Mouse (Mus musculus): Measurements from ENCODE around the gene Frmd8. TPM values are rescaled to one million over a fixed set of nuclear protein-coding genes. Genes with fewer than 3 reads are reported as not detected.

The Frmd8 gene
- total RNA-seq, 1 experiment = 35.7 TPM

GRCm38 (mm10) chr19:5822834-5823205, 52.3 kb downstream of the Frmd8 start:
- no peaks in the 10 kb centered on the region for H3K9me3 ChIP-seq (ENCODE audit: control insufficient read depth, insufficient read depth, low read depth, low read length)
- DNase-seq (ENCODE audit: low read depth, low spot score) = no peak
- no peak overlapping the region for H3K9ac ChIP-seq (ENCODE audit: insufficient read depth, low read depth, low read length, poor library complexity, severe bottlenecking)
- no peak overlapping the region for H3K27ac ChIP-seq (ENCODE audit: insufficient read depth, low read depth, low read length, poor library complexity, severe bottlenecking)
- peaks cover 4% of the 10 kb centered on the region; the same call in 1 of the 2 replicates for H3K36me3 ChIP-seq (ENCODE audit: control insufficient read depth, insufficient read depth, low read length, poor library complexity, severe bottlenecking)
- H3K4me3 ChIP-seq (ENCODE audit: insufficient read depth in 1 of 2, low read depth in 1 of 2, low read length in 2 of 2, poor library complexity in 1 of 2, severe bottlenecking in 1 of 2) = no peak overlapping the region
- in situ Hi-C loops (cut with MboI; ENCODE audit: low sequenced_read_pairs in 2 of 2, unreplicated experiment in 2 of 2) = no loop called here
- TF ChIP-seq ZC3H11A (IDR thresholded peaks at IDR 0.05; ENCODE audit: borderline replicate concordance, low read depth, low read length) (no peak), CHD2 (IDR thresholded peaks at IDR 0.05; ENCODE audit: low read depth, low read length) (no peak), MAFK (IDR thresholded peaks at IDR 0.05; ENCODE audit: insufficient read depth, low read depth, low read length) (no peak), HCFC1 (IDR thresholded peaks at IDR 0.05; ENCODE audit: borderline replicate concordance, insufficient read depth, low read length) (no peak), ZNF384 (IDR thresholded peaks at IDR 0.05; ENCODE audit: low read depth, low read length) (no peak)
- peaks cover 16 to 34% of the 10 kb centered on the region in 2 experiments for H3K4me1 ChIP-seq (ENCODE audit: control insufficient read depth in 2 of 2, insufficient read depth in 2 of 2, low read length in 2 of 2, poor library complexity in 1 of 2)

- TF ChIP-seq ZC3H11A (IDR thresholded peaks at IDR 0.05; ENCODE audit: borderline replicate concordance, low read depth, low read length) (no peak), ZNF384 (IDR thresholded peaks at IDR 0.05; ENCODE audit: low read depth, low read length) (no peak), MAFK (IDR thresholded peaks at IDR 0.05; ENCODE audit: insufficient read depth, low read depth, low read length) (no peak), HCFC1 (IDR thresholded peaks at IDR 0.05; ENCODE audit: borderline replicate concordance, insufficient read depth, low read length) (no peak), CHD2 (IDR thresholded peaks at IDR 0.05; ENCODE audit: low read depth, low read length) (no peak)
- Histone ChIP-seq H3K36me3 (ENCODE audit: control insufficient read depth, insufficient read depth, low read length, poor library complexity, severe bottlenecking) (peaks cover 4% of the 10 kb centered on the region; the same call in 1 of the 2 replicates), H3K4me3 (ENCODE audit: insufficient read depth in 1 of 2, low read depth in 1 of 2, low read length in 2 of 2, poor library complexity in 1 of 2, severe bottlenecking in 1 of 2) (no peak overlapping the region), H3K27ac (ENCODE audit: insufficient read depth, low read depth, low read length, poor library complexity, severe bottlenecking) (no peak overlapping the region), H3K9ac (ENCODE audit: insufficient read depth, low read depth, low read length, poor library complexity, severe bottlenecking) (no peak overlapping the region), H3K4me1 (ENCODE audit: control insufficient read depth in 2 of 2, insufficient read depth in 2 of 2, low read length in 2 of 2, poor library complexity in 1 of 2) (peaks cover 16 to 36% of the 10 kb centered on the region in 2 experiments), H3K9me3 (ENCODE audit: control insufficient read depth, insufficient read depth, low read depth, low read length) (no peaks in the 10 kb centered on the region)
- DNase-seq (ENCODE audit: low read depth, low spot score) = no peak
- in situ Hi-C loops (cut with MboI; ENCODE audit: low sequenced_read_pairs in 2 of 2, unreplicated experiment in 2 of 2) = no loop called here
These were observed 52.8 kb downstream of the Frmd8 start for GRCm38 (mm10) chr19:5822174-5822833.

GRCm38 (mm10) chr19:5821847-5822173, 53.3 kb downstream of the Frmd8 start:
- Histone ChIP-seq H3K36me3 (ENCODE audit: control insufficient read depth, insufficient read depth, low read length, poor library complexity, severe bottlenecking) (peaks cover 4% of the 10 kb centered on the region; the same call in 1 of the 2 replicates), H3K4me1 (ENCODE audit: control insufficient read depth in 2 of 2, insufficient read depth in 2 of 2, low read length in 2 of 2, poor library complexity in 1 of 2) (peaks cover 18 to 38% of the 10 kb centered on the region in 2 experiments), H3K27ac (ENCODE audit: insufficient read depth, low read depth, low read length, poor library complexity, severe bottlenecking) (no peak overlapping the region), H3K4me3 (ENCODE audit: insufficient read depth in 1 of 2, low read depth in 1 of 2, low read length in 2 of 2, poor library complexity in 1 of 2, severe bottlenecking in 1 of 2) (no peak overlapping the region), H3K9me3 (ENCODE audit: control insufficient read depth, insufficient read depth, low read depth, low read length) (no peaks in the 10 kb centered on the region), H3K9ac (ENCODE audit: insufficient read depth, low read depth, low read length, poor library complexity, severe bottlenecking) (no peak overlapping the region)
- TF ChIP-seq HCFC1 (IDR thresholded peaks at IDR 0.05; ENCODE audit: borderline replicate concordance, insufficient read depth, low read length) (no peak), CHD2 (IDR thresholded peaks at IDR 0.05; ENCODE audit: low read depth, low read length) (no peak), ZNF384 (IDR thresholded peaks at IDR 0.05; ENCODE audit: low read depth, low read length) (no peak), ZC3H11A (IDR thresholded peaks at IDR 0.05; ENCODE audit: borderline replicate concordance, low read depth, low read length) (no peak), MAFK (IDR thresholded peaks at IDR 0.05; ENCODE audit: insufficient read depth, low read depth, low read length) (no peak)
- no peak for DNase-seq (ENCODE audit: low read depth, low spot score)
- in situ Hi-C loops (cut with MboI; ENCODE audit: low sequenced_read_pairs in 2 of 2, unreplicated experiment in 2 of 2) = no loop called here

- DNase-seq (ENCODE audit: low read depth, low spot score) = no peak
- no peaks in the 10 kb centered on the region for H3K9me3 ChIP-seq (ENCODE audit: control insufficient read depth, insufficient read depth, low read depth, low read length)
- no peak for TF ChIP-seq HCFC1 (IDR thresholded peaks at IDR 0.05; ENCODE audit: borderline replicate concordance, insufficient read depth, low read length)
- TF ChIP-seq ZNF384 (IDR thresholded peaks at IDR 0.05; ENCODE audit: low read depth, low read length) = no peak
- no peak overlapping the region for H3K4me3 ChIP-seq (ENCODE audit: insufficient read depth in 1 of 2, low read depth in 1 of 2, low read length in 2 of 2, poor library complexity in 1 of 2, severe bottlenecking in 1 of 2)
- H3K27ac ChIP-seq (ENCODE audit: insufficient read depth, low read depth, low read length, poor library complexity, severe bottlenecking) = no peak overlapping the region
- H3K4me1 ChIP-seq (ENCODE audit: control insufficient read depth in 2 of 2, insufficient read depth in 2 of 2, low read length in 2 of 2, poor library complexity in 1 of 2) = peaks cover 16 to 42% of the 10 kb centered on the region in 2 experiments
- in situ Hi-C loops (cut with MboI; ENCODE audit: low sequenced_read_pairs in 2 of 2, unreplicated experiment in 2 of 2) = no loop called here
- H3K36me3 ChIP-seq (ENCODE audit: control insufficient read depth, insufficient read depth, low read length, poor library complexity, severe bottlenecking) = no peaks in the 10 kb centered on the region
- no peak overlapping the region for H3K9ac ChIP-seq (ENCODE audit: insufficient read depth, low read depth, low read length, poor library complexity, severe bottlenecking)
These were observed 55.5 kb downstream of the Frmd8 start for GRCm38 (mm10) chr19:5819549-5819948.

GRCm38 (mm10) chr19:5818590-5818977, 56.5 kb downstream of the Frmd8 start:
- in situ Hi-C loops (cut with MboI; ENCODE audit: low sequenced_read_pairs in 2 of 2, unreplicated experiment in 2 of 2) = no loop called here
- Histone ChIP-seq H3K27ac (ENCODE audit: insufficient read depth, low read depth, low read length, poor library complexity, severe bottlenecking) (peak overlapping the region; percentile 60; the same call in 1 of the 2 replicates), H3K36me3 (ENCODE audit: control insufficient read depth, insufficient read depth, low read length, poor library complexity, severe bottlenecking) (no peaks in the 10 kb centered on the region), H3K4me1 (ENCODE audit: control insufficient read depth in 2 of 2, insufficient read depth in 2 of 2, low read length in 2 of 2, poor library complexity in 1 of 2) (peaks cover 12 to 41% of the 10 kb centered on the region in 2 experiments; a peak in 3 of 4 replicates), H3K4me3 (ENCODE audit: insufficient read depth in 1 of 2, low read depth in 1 of 2, low read length in 2 of 2, poor library complexity in 1 of 2, severe bottlenecking in 1 of 2) (no peak overlapping the region; a peak in 1 of 4 replicates), H3K9me3 (ENCODE audit: control insufficient read depth, insufficient read depth, low read depth, low read length) (no peaks in the 10 kb centered on the region), H3K9ac (ENCODE audit: insufficient read depth, low read depth, low read length, poor library complexity, severe bottlenecking) (no peak overlapping the region)
- DNase-seq (ENCODE audit: low read depth, low spot score) = no peak
- TF ChIP-seq ZC3H11A (IDR thresholded peaks at IDR 0.05; ENCODE audit: borderline replicate concordance, low read depth, low read length) (no peak), HCFC1 (IDR thresholded peaks at IDR 0.05; ENCODE audit: borderline replicate concordance, insufficient read depth, low read length) (no peak), MAFK (IDR thresholded peaks at IDR 0.05; ENCODE audit: insufficient read depth, low read depth, low read length) (no peak), ZNF384 (IDR thresholded peaks at IDR 0.05; ENCODE audit: low read depth, low read length) (no peak), CHD2 (IDR thresholded peaks at IDR 0.05; ENCODE audit: low read depth, low read length) (no peak)
